Mouse (Mus musculus) liver, postnatal 0 days (tissue): ENCODE measurements around the gene Rtca. TPM values are rescaled to one million over a fixed set of nuclear protein-coding genes. Genes with fewer than 3 reads are reported as not detected.

Experiments
- ATAC-seq: fragments of 200-750 bp; cut with Nextera tagmentation; 2 replicates; pipeline ENCODE4 v1.8.0; 2017; ENCODE audit warnings: mild to moderate bottlenecking, moderate library complexity
- DNase-seq: peaks from one replicate; pipeline ENCODE4 v3.0.0-alpha.2; 2016
- H3K27ac ChIP-seq: fragments of 300-500 bp; sonication (generic); 2 replicates; pipeline ENCODE4 v1.5.1; 2014; ENCODE audit warnings: antibody characterized with exemption, moderate library complexity, mild to moderate bottlenecking, low read depth
- H3K27me3 ChIP-seq: fragments of 300-500 bp; sonication (generic); 2 replicates; pipeline ENCODE4 v1.6.1; 2014; ENCODE audit warnings: low read length, control low read depth, mixed read lengths; ENCODE audit not compliant: insufficient read depth
- H3K36me3 ChIP-seq: fragments of 300-500 bp; sonication (generic); replicated peaks from 2 replicates; pipeline ENCODE4 v1.6.1; 2014; ENCODE audit warnings: mild to moderate bottlenecking, control low read depth, low read length, moderate library complexity, mixed read lengths; ENCODE audit not compliant: insufficient read depth
- H3K4me1 ChIP-seq: fragments of 300-500 bp; sonication (generic); 2 replicates; pipeline ENCODE4 v1.6.1; 2014; ENCODE audit warnings: antibody characterized with exemption, mild to moderate bottlenecking, control low read depth; ENCODE audit not compliant: insufficient read depth
- H3K4me2 ChIP-seq: fragments of 300-500 bp; sonication (generic); 2 replicates; pipeline ENCODE4 v1.6.1; 2014; ENCODE audit warnings: low read depth, mild to moderate bottlenecking, low read length, moderate library complexity, mixed read lengths
- H3K4me3 ChIP-seq: fragments of 300-500 bp; sonication (generic); 2 replicates; pipeline ENCODE4 v1.5.1; 2014; ENCODE audit warnings: low read depth, low read length
- H3K9ac ChIP-seq: fragments of 300-500 bp; sonication (generic); replicated peaks from 2 replicates; pipeline ENCODE4 v1.6.1; 2014; ENCODE audit warnings: mild to moderate bottlenecking, moderate library complexity
- H3K9me3 ChIP-seq: fragments of 300-500 bp; sonication (generic); 2 replicates; pipeline ENCODE4 v1.6.1; 2016; ENCODE audit warnings: mild to moderate bottlenecking, control low read depth, low read length, mixed read lengths
- CTCF ChIP-seq: sonication (generic); IDR thresholded peaks from 2 replicates; pipeline ENCODE4 v1.5.1; 2016; ENCODE audit warnings: antibody characterized with exemption, low read depth
- EP300 ChIP-seq: IDR thresholded peaks from 2 replicates; pipeline ENCODE4 v1.6.1; 2016; ENCODE audit warnings: antibody characterized with exemption, low read depth, mild to moderate bottlenecking
- WGBS: fragments of 180-500 bp; shearing (Covaris S2); extraction: QIAGEN DNeasy Blood & Tissue Kit; methylation state at CpG from one replicate; pipeline ENCODE4 v1.1.7; 2014; ENCODE audit not compliant: insufficient replicate concordance; 5-methylcytosine and 5-hydroxymethylcytosine counted together
- polyA plus RNA-seq: library from polyadenylated mRNA; unstranded; fragments of >200 nt; fragmentation: Nextera tagmentation; extraction: Ambion mirVana; gene quantifications from 2 replicates; pipeline ENCODE4 v1.2.1, GENCODE M21; 2015

The Rtca gene
- polyA plus RNA-seq, 1 experiment from 2014 or later = 20.3 TPM

DNA sequence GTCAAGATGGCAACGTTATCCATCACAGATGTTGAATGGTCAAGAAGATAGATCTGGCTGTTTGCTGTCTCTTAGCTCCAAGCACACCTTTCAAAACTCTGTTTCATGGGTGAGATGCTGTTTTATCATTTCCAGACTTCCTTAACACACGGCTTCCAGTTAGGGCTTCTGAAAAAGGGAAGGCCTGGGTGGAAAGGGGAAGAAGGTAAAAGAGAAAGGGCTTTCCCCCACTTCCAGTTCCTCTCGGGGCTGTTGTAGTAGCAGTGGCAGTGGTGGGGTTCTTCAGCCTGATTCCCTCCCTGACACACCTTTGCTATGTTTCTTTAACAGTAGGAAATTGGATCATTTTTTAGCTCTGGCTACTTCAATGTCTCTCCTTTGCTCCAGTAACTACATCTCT, 25.3 kb downstream of the Rtca start:
- ATAC-seq (no peak), DNase-seq (no peak)
- Histone ChIP-seq H3K4me3 (no peak overlapping the region), H3K9me3 (no peaks in the 10 kb centered on the region), H3K27ac (no peak overlapping the region), H3K4me2 (no peak overlapping the region), H3K4me1 (no peaks in the 10 kb centered on the region), H3K36me3 (no peaks in the 10 kb centered on the region; the same call in 1 of the 2 replicates), H3K9ac (no peak overlapping the region), H3K27me3 (no peaks in the 10 kb centered on the region)
- 40% methylated on average over 3 of the region's 3 CpGs for WGBS
- TF ChIP-seq CTCF (no peak), EP300 (no peak)

DNA sequence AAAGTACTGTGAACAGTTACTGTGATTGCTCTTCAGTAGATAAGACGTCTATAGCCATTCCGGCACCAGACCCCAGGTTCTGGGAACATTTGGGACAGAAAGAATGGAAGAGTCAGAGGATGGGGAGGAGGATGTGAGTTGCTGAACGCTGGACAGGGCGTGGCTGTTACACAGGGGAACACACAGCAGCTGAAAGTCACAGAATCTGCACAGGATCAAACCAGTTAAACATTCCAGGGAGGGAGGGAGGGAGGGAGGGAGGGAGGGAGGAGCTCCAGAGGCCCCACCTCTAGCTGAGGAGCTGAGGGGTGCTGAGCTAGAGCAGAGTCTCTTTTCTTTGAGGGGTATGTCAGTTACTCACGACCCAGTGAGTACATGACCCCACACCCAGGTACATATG, 27.1 kb downstream of the Rtca start:
- Histone ChIP-seq H3K4me2 (no peak overlapping the region), H3K36me3 (no peaks in the 10 kb centered on the region), H3K9ac (no peak overlapping the region), H3K9me3 (no peaks in the 10 kb centered on the region), H3K27me3 (no peaks in the 10 kb centered on the region), H3K4me1 (no peaks in the 10 kb centered on the region), H3K4me3 (no peak overlapping the region), H3K27ac (no peak overlapping the region)
- TF ChIP-seq CTCF = no peak
- no peak for TF ChIP-seq EP300
- 60% methylated on average over 5 of the region's 5 CpGs for WGBS
- DNase-seq = no peak
- no peak for ATAC-seq

GRCm38 (mm10) chr3:116480119-116480518, 27.9 kb downstream of the Rtca start:
- H3K27ac ChIP-seq = no peak overlapping the region
- H3K4me2 ChIP-seq = no peak overlapping the region
- 75% methylated on average over 2 of the region's 2 CpGs for WGBS
- H3K9ac ChIP-seq = no peak overlapping the region
- no peaks in the 10 kb centered on the region for H3K4me1 ChIP-seq
- TF ChIP-seq CTCF = no peak
- TF ChIP-seq EP300 = no peak
- ATAC-seq (no peak), DNase-seq (no peak)
- no peaks in the 10 kb centered on the region for H3K36me3 ChIP-seq
- H3K27me3 ChIP-seq = no peaks in the 10 kb centered on the region
- H3K9me3 ChIP-seq = no peaks in the 10 kb centered on the region
- no peak overlapping the region for H3K4me3 ChIP-seq

DNA sequence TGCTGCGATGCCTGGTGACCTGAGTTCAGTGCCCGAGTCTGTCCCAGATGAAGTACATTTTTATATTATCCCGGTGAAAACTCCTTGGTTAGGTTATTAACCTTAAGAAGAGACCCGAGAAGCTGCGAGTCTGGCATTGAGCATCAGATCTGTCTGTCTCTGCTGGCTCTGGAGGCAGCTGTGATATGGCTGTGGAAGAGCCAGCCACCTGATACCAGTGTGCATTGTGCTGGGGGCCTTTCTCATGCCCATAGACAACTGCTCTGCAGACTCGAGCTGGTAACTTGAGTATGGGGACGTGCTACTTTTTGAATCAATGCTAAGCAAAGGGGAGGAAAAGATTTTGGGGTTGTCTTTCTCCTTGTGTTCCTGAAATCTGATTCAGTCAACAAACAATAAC, 30.7 kb downstream of the Rtca start:
- no peaks in the 10 kb centered on the region for H3K27me3 ChIP-seq
- no peak overlapping the region for H3K27ac ChIP-seq
- ATAC-seq (no peak), DNase-seq (no peak)
- no peak overlapping the region for H3K4me2 ChIP-seq
- WGBS = 84% methylated on average over 7 of the region's 7 CpGs
- no peak for TF ChIP-seq CTCF
- no peaks in the 10 kb centered on the region for H3K9me3 ChIP-seq
- no peaks in the 10 kb centered on the region for H3K36me3 ChIP-seq
- no peak overlapping the region for H3K9ac ChIP-seq
- H3K4me1 ChIP-seq = no peaks in the 10 kb centered on the region
- H3K4me3 ChIP-seq = no peak overlapping the region

DNA sequence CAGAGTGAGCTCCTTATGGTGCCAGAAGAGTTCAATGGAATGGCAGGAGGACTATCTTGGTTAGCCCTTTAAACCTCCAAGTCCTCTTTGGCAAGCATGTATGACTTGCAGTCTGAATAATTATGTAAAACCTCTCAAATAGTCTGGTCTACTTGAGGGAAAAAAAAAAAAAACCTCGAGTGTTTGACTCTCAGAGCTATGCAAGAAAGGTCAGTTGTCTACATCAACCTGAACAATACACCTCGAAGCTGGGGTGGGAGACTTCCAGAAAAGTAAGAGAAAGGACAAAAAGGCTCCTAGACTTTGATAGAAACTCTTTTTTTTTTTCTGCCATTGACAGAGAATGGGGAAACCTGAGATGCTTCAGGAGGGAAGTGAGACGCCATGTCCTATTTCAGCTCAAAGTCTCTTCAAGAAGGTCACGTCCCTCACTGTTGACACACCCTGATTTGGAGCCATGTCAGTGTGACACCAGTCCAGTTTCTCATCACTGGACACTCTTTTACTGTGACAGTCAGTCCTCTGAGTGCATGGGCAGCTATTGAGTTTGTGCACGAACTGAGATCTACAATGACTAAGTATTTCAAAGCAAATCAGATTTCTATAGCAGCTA, 31.2 kb downstream of the Rtca start:
- no peaks in the 10 kb centered on the region for H3K9me3 ChIP-seq
- WGBS = 52% methylated on average over 5 of the region's 5 CpGs
- no peak for ATAC-seq
- no peaks in the 10 kb centered on the region for H3K4me1 ChIP-seq
- H3K27me3 ChIP-seq = no peaks in the 10 kb centered on the region
- DNase-seq = no peak
- no peak overlapping the region for H3K4me3 ChIP-seq
- H3K4me2 ChIP-seq = no peak overlapping the region
- no peak overlapping the region for H3K27ac ChIP-seq
- H3K36me3 ChIP-seq = no peaks in the 10 kb centered on the region
- no peak overlapping the region for H3K9ac ChIP-seq
- TF ChIP-seq EP300 (no peak), CTCF (no peak)

GRCm38 (mm10) chr3:116474602-116475001, 33.4 kb downstream of the Rtca start:
- WGBS = 57% methylated on average over 11 of the region's 11 CpGs
- no peak overlapping the region for H3K4me2 ChIP-seq
- no peak for DNase-seq

GRCm38 (mm10) chr3:116465709-116466108, 42.3 kb downstream of the Rtca start:
- DNase-seq (no peak), ATAC-seq (no peak)
- H3K9ac ChIP-seq = no peak overlapping the region
- no peaks in the 10 kb centered on the region for H3K27me3 ChIP-seq
- H3K4me3 ChIP-seq = no peak overlapping the region
- no peak overlapping the region for H3K4me2 ChIP-seq
- no peaks in the 10 kb centered on the region for H3K4me1 ChIP-seq
- 41% methylated on average over 12 of the region's 12 CpGs for WGBS
- H3K9me3 ChIP-seq = no peaks in the 10 kb centered on the region
- H3K36me3 ChIP-seq = no peaks in the 10 kb centered on the region
- no peak overlapping the region for H3K27ac ChIP-seq
- no peak for TF ChIP-seq EP300
- TF ChIP-seq CTCF = no peak

More at GRCm38 (mm10) chr3:116474602-116475001, 33.4 kb downstream of the Rtca start:
- no peaks in the 10 kb centered on the region for H3K36me3 ChIP-seq
- no peak for TF ChIP-seq EP300
- H3K27me3 ChIP-seq = no peaks in the 10 kb centered on the region
- no peak overlapping the region for H3K9ac ChIP-seq
- H3K4me1 ChIP-seq = no peaks in the 10 kb centered on the region
- no peaks in the 10 kb centered on the region for H3K9me3 ChIP-seq
- no peak for ATAC-seq
- no peak overlapping the region for H3K4me3 ChIP-seq
- no peak overlapping the region for H3K27ac ChIP-seq
